Mouse (Mus musculus) CD4-positive naive resting alpha-beta T cell, adult 76 days (primary cell): ENCODE measurements around the gene 1700129C05Rik. TPM values are rescaled to one million over a fixed set of nuclear protein-coding genes. Genes with fewer than 3 reads are reported as not detected.

Experiments used
- total RNA-seq: library from RNA; stranded (reverse); gene quantifications from one replicate; pipeline ENCODE4 v1.2.4, GENCODE M21; 2023

Gene 1700129C05Rik
- total RNA-seq: not detected

DNA sequence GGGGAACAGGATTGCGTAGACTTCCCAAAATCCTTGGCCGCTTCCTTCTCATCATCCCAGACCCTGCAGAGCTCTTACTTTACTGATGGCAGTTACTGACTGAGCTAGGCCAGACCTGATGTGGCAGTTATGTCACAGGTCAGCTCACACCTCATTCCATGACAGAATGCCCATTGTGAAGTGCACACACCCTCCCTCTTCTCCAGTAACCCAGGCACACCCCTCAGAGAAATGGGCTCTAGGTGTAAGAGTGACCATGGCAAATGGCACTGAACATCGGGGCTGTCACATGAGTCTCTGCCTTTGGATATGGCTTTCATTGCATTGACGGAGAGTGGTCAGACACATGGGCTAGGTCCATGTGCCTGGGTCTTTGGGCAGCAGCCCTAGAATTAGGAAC, at the start of gene 1700129C05Rik:
1700129C05Rik (minus strand) TSS at position 101 of the 400 bp plus-strand sequence.

DNA sequence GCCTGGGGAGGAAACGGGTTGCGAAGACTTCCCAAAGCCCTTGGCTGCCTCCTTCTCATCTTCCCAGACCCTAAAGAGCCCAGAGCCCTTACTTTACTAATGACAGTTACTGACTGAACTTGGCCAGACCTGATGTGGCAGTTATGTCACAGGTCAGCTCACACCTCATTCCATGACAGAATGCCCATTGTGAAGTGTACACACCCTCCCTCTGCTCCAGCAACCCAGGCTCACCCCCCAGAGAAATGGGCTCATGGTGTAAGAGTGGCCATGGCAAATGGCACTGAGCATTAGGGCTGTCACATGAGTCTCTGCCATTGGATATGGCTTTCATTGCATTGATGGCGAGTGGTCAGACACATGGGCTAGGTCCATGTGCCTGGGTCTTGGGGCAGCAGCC, 36.0 kb upstream of the 1700129C05Rik start, which contains the start of gene Gm5142:
Gm5142 (minus strand) TSS at position 101 of the 400 bp plus-strand sequence.

Other genes starting within 250 kb of the 1700129C05Rik start
- not detected for gene Gm5142, start 35.9 kb upstream of the 1700129C05Rik start, total RNA-seq
- gene Rcbtb1, start 58.3 kb upstream of the 1700129C05Rik start, total RNA-seq: 93.0 TPM
- gene Gm6904, start 117.3 kb upstream of the 1700129C05Rik start, total RNA-seq: 5.0 TPM
- 5.5 TPM for gene Phf11a, start 154.6 kb upstream of the 1700129C05Rik start, total RNA-seq
- 29.1 TPM for gene Phf11b, start 198.5 kb upstream of the 1700129C05Rik start, total RNA-seq
- gene Phf11d, start 222.6 kb upstream of the 1700129C05Rik start, total RNA-seq: 4.0 TPM